Mouse (Mus musculus) thymus, adult 2 months (tissue): Measurements from ENCODE around the gene Pdcd7. TPM values are rescaled to one million over a fixed set of nuclear protein-coding genes. Genes with fewer than 3 reads are reported as not detected.
A peak's percentile ranks its signal among the peaks of the same experiment; 100 is the strongest.

Source experiments
- DNase-seq: peaks from one replicate; pipeline ENCODE4 v3.0.0; 2021
- H3K27ac ChIP-seq: fragments of 200-500 bp; 2 replicates; pipeline ENCODE4 v1.5.1; 2012; ENCODE audit warnings: low read length, control low read depth; ENCODE audit not compliant: control insufficient read depth, insufficient read depth
- H3K27me3 ChIP-seq: fragments of 200-500 bp; 2 replicates; pipeline ENCODE4 v1.6.1; 2012; ENCODE audit warnings: mild to moderate bottlenecking, low read length, moderate library complexity, mixed read lengths; ENCODE audit not compliant: control insufficient read depth, insufficient read depth
- H3K36me3 ChIP-seq: fragments of 200-500 bp; 2 replicates; pipeline ENCODE4 v1.6.1; 2012; ENCODE audit warnings: mild to moderate bottlenecking, low read length, moderate library complexity; ENCODE audit not compliant: control insufficient read depth, insufficient read depth
- H3K4me1 ChIP-seq: fragments of 200-500 bp; replicated peaks from 2 replicates; pipeline ENCODE4 v1.6.1; 2012; ENCODE audit warnings: low read length; ENCODE audit not compliant: control insufficient read depth, insufficient read depth
- H3K4me3 ChIP-seq: fragments of 200-500 bp; 2 replicates; pipeline ENCODE4 v1.5.1; 2012; ENCODE audit warnings: mild to moderate bottlenecking, low read length, control low read depth, moderate library complexity; ENCODE audit not compliant: control insufficient read depth, insufficient read depth
- CTCF ChIP-seq: fragments of 200-500 bp; IDR thresholded peaks from 2 replicates; pipeline ENCODE4 v1.5.1; 2012; ENCODE audit warnings: mild to moderate bottlenecking, control low read depth, low read length, moderate library complexity, borderline replicate concordance; ENCODE audit not compliant: control insufficient read depth, poor library complexity, insufficient read depth; ENCODE audit errors: extremely low read depth
- POLR2A ChIP-seq: fragments of 200-500 bp; IDR thresholded peaks from 2 replicates; pipeline ENCODE4 v1.6.1; 2012; ENCODE audit warnings: mild to moderate bottlenecking, low read length, control low read depth, moderate library complexity; ENCODE audit not compliant: control insufficient read depth, poor library complexity, insufficient read depth; ENCODE audit errors: extremely low read depth
- WGBS: fragments of 180-500 bp; shearing (Covaris S2); methylation state at CpG from one replicate; pipeline ENCODE4 v1.1.7; 2018; 5-methylcytosine and 5-hydroxymethylcytosine counted together
- polyA plus RNA-seq: library from polyadenylated mRNA; depleted of rRNA; stranded (reverse); fragments of >200 nt; gene quantifications from 2 replicates; pipeline ENCODE4 v1.2.3, GENCODE M21; 2012

Pdcd7 gene
- polyA plus RNA-seq, 1 experiment = 23.3 TPM

GRCm38 (mm10) chr9:65363684-65364083 lies 17.8 kb downstream of the Pdcd7 start:
- no peaks in the 10 kb centered on the region for H3K27me3 ChIP-seq
- TF ChIP-seq POLR2A (no peak), CTCF (no peak)
- no peak overlapping the region for H3K27ac ChIP-seq
- no peaks in the 10 kb centered on the region for H3K4me1 ChIP-seq
- WGBS = 93% methylated on average over 9 of the region's 9 CpGs
- H3K36me3 ChIP-seq = peaks cover 24% of the 10 kb centered on the region
- no peak overlapping the region for H3K4me3 ChIP-seq
- no peak for DNase-seq

- 94% methylated on average over 7 of the region's 7 CpGs for WGBS
- DNase-seq = no peak
- peaks cover 7% of the 10 kb centered on the region for H3K36me3 ChIP-seq
Observed at GRCm38 (mm10) chr9:65365721-65366120, 19.8 kb downstream of the Pdcd7 start.

GRCm38 (mm10) chr9:65371756-65372155 lies 25.9 kb downstream of the Pdcd7 start:
- Histone ChIP-seq H3K36me3 (no peaks in the 10 kb centered on the region), H3K4me3 (no peak overlapping the region), H3K27ac (no peak overlapping the region), H3K4me1 (peaks cover 10% of the 10 kb centered on the region), H3K27me3 (no peaks in the 10 kb centered on the region)
- TF ChIP-seq CTCF (no peak), POLR2A (no peak)
- DNase-seq = no peak
- 96% methylated on average over 24 of the region's 24 CpGs for WGBS

More at GRCm38 (mm10) chr9:65365721-65366120, 19.8 kb downstream of the Pdcd7 start:
- Histone ChIP-seq H3K4me1 (no peaks in the 10 kb centered on the region), H3K27me3 (no peaks in the 10 kb centered on the region), H3K27ac (no peak overlapping the region), H3K4me3 (no peak overlapping the region)
- TF ChIP-seq CTCF (no peak), POLR2A (no peak)

GRCm38 (mm10) chr9:65372449-65372848 lies 26.5 kb downstream of the Pdcd7 start:
- peak; percentile 49 for DNase-seq
- peaks cover 10% of the 10 kb centered on the region for H3K4me1 ChIP-seq
- no peak overlapping the region for H3K4me3 ChIP-seq
- H3K27ac ChIP-seq = no peak overlapping the region
- H3K27me3 ChIP-seq = no peaks in the 10 kb centered on the region
- TF ChIP-seq POLR2A (no peak), CTCF (no peak)
- H3K36me3 ChIP-seq = no peaks in the 10 kb centered on the region
- WGBS = 58% methylated on average over 4 of the region's 4 CpGs

GRCm38 (mm10) chr9:65374468-65375162 lies 28.7 kb downstream of the Pdcd7 start:
- WGBS = 93% methylated on average over 5 of the region's 5 CpGs
- no peak overlapping the region for H3K4me3 ChIP-seq
- no peak for DNase-seq
- TF ChIP-seq POLR2A = no peak
- H3K27ac ChIP-seq = no peak overlapping the region
- H3K27me3 ChIP-seq = no peaks in the 10 kb centered on the region
- H3K36me3 ChIP-seq = no peaks in the 10 kb centered on the region
- peaks cover 10% of the 10 kb centered on the region for H3K4me1 ChIP-seq

- no peak for DNase-seq
- TF ChIP-seq CTCF = no peak
- TF ChIP-seq POLR2A = no peak
- Histone ChIP-seq H3K4me1 (peaks cover 10% of the 10 kb centered on the region), H3K4me3 (no peak overlapping the region), H3K27ac (no peak overlapping the region), H3K27me3 (no peaks in the 10 kb centered on the region), H3K36me3 (no peaks in the 10 kb centered on the region)
- WGBS = 90% methylated on average over 9 of the region's 9 CpGs
Observed at GRCm38 (mm10) chr9:65375163-65375934, 29.4 kb downstream of the Pdcd7 start.

GRCm38 (mm10) chr9:65381017-65381590 lies 35.2 kb downstream of the Pdcd7 start:
- H3K36me3 ChIP-seq = no peaks in the 10 kb centered on the region
- no peak for DNase-seq
- WGBS = 91% methylated on average over 4 of the region's 4 CpGs
- 0 out of 2 replicates have a peak, but pooled peaks cover 4% of the 10 kb centered on the region for H3K4me1 ChIP-seq
- H3K4me3 ChIP-seq = no peak overlapping the region
- H3K27ac ChIP-seq = no peak overlapping the region
- TF ChIP-seq POLR2A = no peak
- TF ChIP-seq CTCF = no peak
- no peaks in the 10 kb centered on the region for H3K27me3 ChIP-seq
